Mouse (Mus musculus) fibroblast of lung, adult 2 months (primary cell): ENCODE results near the gene Qprt.
"Not testable (repeated sequence)": the region's sequence is repeated elsewhere in the genome, so short reads cannot be mapped to it uniquely, and the experiment has no call there.

ENCODE experiments used
- DNase-seq: peaks from one replicate; pipeline ENCODE4 v3.0.0-alpha.2; 2011; ENCODE audit warnings: low read depth

The Qprt gene

GRCm38 (mm10) chr7:127098521-127098920 is 23.5 kb downstream of the Qprt start:
- DNase-seq, result no peak

DNA sequence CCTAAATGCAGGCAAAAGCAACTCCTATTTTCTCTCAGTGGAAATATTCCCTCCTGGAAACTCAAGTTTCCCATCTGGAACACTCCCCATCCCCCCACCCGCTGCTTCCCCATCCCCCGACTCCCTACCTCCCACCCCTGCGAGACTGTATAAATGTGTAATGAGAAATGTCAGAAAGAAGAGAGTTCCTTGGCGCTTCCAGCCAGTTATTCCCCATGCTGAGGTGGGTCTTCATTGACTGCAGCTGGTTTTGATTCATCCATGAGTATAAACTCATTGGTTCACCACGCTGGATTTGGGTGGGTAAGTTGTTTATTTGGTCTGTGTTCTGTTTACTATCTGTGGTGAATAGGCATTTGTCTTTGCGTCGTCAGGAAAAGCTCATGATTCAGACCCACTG is 25.6 kb downstream of the Qprt start:
- DNase-seq, result no peak

- DNase-seq, result no peak
These were observed 28.1 kb downstream of the Qprt start for GRCm38 (mm10) chr7:127093914-127094313.

DNA sequence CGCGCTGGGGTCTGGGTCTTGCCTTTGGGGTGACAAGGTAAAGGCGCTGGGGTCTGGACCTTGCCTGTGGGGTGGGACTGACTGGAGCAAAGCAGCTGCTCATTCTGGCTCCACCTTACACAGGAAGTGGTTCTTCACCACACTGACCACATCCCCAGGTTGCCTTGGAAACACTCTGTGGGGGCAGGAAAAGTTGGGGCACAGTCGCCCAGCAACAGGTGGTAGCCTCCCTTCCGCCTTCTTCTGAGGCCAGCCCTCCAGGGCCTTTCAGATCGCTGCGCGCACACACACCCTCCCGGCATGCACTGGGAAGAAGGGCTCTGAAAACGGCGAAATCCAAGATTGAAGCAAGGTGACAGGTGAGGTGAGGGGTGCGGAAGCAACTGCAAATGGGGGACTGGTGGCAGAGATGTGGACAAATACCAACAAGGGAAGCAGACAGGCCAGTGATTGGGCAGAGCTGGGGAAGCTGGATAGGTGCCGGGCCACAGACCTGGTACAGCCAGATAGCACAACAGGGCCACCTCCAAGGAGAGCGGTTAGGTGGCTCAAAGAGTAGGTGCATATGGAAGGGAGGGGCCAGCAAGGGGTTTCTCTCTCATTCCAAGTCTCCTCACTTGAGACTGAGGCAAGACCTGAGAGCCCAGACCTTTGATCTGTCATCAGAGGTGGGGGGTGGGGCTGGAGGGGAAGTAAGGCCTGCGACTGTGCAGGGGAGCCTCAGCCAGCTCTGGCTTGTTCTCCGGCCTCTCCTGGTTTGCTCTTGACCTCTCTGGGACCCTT is 30.7 kb downstream of the Qprt start, which contains the start of gene AI467606:
AI467606 (plus strand) TSS at position 246 of the 783 bp plus-strand sequence.
- DNase-seq, result no peak

DNA sequence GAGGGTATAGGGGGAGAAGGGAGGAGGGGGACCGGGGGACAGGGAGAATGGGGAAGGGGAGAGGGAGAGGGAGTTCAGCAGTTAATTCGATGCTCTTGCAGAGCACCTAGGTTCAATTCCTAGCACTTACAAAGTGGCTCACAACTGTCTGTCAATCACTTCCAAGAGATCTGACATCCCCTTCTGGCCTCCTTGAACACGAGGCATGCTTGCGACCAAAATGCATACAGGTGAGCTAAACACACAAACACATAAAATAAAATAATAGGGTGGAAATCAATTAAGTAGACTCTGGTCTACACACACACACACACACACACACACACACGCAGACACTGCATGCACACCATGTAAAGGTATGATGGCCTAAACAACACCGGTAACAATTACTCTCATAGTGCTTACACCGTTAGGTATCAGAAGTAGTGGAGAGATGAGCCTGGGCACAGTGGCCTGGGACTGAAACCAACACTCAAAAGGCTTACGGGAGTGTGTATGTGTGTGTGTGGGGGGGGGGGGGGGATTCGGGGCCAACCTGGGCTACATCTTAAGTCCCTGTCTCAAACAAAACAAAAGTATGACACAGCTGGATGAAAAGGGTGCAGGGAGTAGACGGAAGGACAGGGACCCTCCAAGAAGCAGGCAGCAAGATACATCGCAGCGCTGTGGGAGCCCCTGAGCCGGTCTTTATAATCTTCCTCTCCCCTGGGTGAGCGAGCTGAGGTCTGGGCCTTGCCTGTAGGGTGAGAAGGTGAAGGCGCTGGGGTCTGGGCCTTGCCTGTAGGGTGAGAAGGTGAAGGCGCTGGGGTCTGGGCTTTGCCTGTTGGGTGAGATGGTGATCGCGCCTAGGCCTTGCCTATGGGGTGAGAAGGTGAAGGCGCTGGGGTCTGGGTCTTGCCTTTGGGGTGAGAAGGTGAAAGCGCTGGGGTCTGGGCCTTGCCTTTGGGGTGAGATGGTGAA is 31.6 kb downstream of the Qprt start:
- DNase-seq, result no peak

GRCm38 (mm10) chr7:127088901-127089845 is 32.9 kb downstream of the Qprt start:
- no peak for DNase-seq

GRCm38 (mm10) chr7:127088083-127088482 is 33.9 kb downstream of the Qprt start:
- DNase-seq, result no peak

- not testable (repeated sequence) for DNase-seq
These were observed 34.6 kb downstream of the Qprt start, which contains the start of gene Zg16 for GRCm38 (mm10) chr7:127087278-127088010. Gene Zg16 (minus strand): TSS chr7:127087328.

DNA sequence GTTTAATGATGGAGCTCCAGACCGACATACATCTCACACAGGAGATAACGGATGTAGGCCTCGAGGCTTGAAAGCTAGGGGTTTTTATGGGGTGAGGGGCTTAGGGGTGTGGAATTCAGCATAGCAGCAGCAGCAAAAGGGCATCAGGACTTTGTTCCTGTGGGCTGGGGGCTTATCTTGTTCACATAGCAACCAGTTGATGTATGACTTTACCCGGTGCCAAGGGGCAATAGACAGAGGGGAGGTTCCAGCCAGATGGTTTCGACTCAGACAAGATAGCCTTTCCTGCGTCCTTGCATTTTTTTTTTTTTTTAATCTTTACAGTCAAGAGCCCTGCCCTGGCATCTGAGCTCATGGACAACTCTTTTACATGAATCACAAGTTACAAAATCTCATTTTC is 36.3 kb downstream of the Qprt start:
- not testable (repeated sequence) for DNase-seq

- DNase-seq, result no peak
These were observed 37.2 kb downstream of the Qprt start for GRCm38 (mm10) chr7:127084794-127085193.

DNA sequence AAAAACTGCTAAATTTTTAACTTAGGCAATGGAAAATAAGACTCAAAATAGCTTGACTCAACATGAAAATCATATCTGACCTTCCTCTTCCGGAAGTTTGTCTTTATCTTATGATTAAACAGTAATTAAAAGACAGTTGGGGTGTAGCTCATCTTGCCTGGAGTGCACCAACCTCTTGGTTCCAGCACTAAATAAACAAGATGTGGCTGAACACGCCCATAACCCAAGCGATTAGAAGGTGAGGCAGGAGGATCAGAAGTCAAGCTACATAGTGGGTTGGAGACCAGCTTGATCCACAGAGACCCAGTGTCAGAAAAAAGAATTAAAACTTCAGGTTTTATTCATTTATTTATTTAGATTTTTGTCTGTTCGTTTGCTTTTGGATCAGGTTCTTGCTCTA is 38.3 kb downstream of the Qprt start:
- no peak for DNase-seq

DNA sequence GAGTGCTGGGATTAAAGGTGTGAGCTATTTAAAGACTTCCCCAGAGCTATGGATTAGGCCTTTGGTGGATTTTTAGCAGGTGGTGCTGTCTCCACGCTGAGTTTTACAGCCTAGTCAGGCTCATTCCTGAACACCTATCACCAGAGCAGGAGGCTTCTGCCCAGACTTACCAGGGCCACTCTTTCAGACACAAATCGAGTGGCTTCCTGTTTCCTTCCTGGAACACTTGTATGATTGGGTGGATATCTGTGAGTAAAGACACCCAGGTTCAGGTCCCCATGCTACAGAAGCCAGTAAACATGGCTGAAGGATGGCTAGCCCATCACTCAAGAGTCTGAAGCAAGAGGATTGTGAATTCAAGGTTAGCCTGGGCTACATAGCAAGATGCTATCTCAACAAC is 39.0 kb downstream of the Qprt start:
- DNase-seq, result no peak

DNA sequence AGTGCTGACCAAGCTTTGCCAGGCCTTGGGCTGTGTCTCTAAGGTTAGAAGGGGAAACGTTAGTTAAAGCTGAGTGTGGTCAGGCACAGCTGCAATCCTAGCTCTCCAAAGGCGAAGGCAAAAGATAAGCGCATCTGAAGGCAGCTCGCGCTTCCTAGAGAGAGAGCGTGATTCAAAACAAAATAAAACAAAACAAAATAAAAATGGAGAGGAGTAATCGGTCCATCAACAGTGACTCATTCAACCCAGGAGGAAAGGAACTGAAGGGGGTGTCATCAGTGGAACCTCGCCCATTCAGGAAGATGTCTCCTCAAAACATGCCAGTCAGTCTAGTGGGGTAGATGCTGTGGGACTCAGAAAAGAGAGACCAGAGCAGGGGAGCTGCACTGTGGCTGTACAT is 39.8 kb downstream of the Qprt start:
- no peak for DNase-seq

- no peak for DNase-seq
These were observed 42.0 kb downstream of the Qprt start for GRCm38 (mm10) chr7:127080045-127080444.

- DNase-seq, result no peak
These were observed 44.3 kb downstream of the Qprt start for GRCm38 (mm10) chr7:127077692-127078091.

DNA sequence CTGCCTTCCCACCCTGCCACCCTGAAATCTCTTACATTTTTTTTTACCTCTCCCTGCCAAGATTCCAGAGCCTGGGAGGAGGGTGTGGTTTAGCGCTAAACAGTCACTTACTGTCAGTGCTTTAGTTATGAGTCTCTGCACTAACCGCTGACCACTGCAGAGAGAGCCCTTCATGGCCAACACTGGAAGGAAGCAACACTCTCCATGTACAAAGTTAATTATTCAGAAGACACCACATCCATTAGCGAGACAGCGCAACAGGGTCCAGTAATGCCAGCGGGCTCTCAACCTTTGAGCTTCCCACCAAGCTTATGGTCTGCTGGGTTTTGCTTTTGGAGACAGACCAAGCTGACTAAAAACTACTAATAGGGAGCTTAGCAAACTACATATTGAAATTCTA is 45.8 kb downstream of the Qprt start:
- DNase-seq, result no peak

DNA sequence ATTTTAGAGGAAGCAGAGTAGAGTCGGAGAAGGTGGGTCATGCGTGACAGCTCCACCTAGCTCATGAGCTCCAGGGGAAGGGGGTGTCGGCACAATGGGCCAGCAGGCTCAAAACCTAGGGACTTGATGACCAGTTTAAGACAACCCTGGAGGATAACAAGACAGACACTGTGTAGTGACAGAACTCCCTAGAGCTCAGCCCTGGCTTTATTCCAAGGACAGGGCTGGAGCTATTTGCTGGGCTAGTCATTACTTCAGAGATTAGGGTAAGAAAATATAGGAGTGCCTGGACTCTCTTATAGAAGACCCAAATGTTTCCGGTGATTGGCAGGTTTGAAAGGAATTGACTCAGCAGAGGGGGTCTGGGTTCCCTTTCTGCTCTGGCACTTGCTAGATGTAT is 48.8 kb downstream of the Qprt start:
- DNase-seq, result no peak

DNA sequence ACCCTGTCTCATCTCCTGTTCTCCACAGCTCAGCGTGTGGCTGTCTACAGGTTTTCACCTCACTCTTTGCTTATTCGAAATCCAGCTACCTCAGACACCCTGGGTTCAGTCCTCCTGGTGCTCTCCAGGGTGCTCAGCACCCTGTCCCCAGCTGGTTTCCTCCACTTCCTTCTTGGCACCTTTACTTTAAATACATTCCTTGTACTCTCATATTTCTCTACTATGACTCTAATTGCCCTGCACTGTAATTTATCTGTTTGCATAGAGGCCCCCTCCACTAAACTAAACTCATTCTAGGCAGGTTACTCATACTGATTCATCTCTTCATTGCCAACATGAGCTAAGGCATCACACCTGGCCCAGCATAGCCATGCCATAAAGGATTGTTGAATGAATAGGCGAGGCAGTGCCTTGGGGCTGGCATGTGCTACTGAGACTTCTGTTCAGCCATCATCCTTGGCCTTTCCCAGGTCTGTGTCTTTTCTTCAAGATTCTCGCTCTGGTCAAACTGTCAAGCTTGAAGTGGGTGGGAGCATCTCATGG is 51.1 kb downstream of the Qprt start:
- DNase-seq, result no peak

- no peak for DNase-seq
These were observed 55.7 kb downstream of the Qprt start for GRCm38 (mm10) chr7:127066317-127066716.

DNA sequence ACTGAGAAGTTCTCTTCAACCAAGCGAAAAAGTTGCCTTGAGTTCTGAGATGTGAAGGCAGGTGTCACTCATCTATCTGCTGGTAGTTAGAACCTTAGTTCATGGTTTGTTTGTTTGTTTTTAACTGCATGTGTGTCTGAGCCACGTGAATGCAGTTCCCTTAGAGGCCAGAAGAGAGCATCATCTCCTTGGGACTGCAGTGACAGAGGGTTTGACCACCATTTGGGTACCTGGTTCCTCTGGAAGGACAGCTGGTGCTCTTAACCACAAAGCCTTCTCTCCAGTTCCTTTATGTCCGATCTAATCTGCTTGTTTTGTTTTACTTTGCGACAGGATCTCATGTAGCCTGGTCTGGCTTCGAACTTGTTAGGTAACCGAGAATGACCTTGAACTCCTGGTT is 56.5 kb downstream of the Qprt start:
- no peak for DNase-seq
